26 mouse cellular contexts compared by ENCODE assay signal in genomic region chr7:109690961-109691360, GRCm38 (mm10). TPM values are rescaled to one million over a fixed set of nuclear protein-coding genes. Genes with fewer than 3 reads are reported as not detected.
A peak's percentile ranks its signal among the peaks of the same experiment; 100 is the strongest.
DNase-seq lines count a peak whose midpoint lies in the region; ATAC-seq and TF ChIP-seq lines count a peak whose summit lies in the region.
"Had no signal": no experiment of that assay in that cellular context is flagged by ENCODE, and none has a peak within 500 bp of the region (broad histone marks: within the 10 kb centered on the region; RNA-seq: fewer than 3 reads in every experiment).

No protein-coding gene starts in this region.

- intact Hi-C loops in heart, postnatal 10 days (cut with DNase I): no loop called here

- peak; percentile 32 to 37 for DNase-seq in heart, postnatal 10 days
- DNase-seq in heart, adult 8-10 months (ENCODE audit: low spot score): no peak
- peak; percentile 77 for DNase-seq in kidney, postnatal 10 days
- DNase-seq in kidney, postnatal 36 days: peak; percentile 58 to 60
- DNase-seq in lung, postnatal 14 days: peak; percentile 73
- DNase-seq in midbrain, postnatal 0 days (ENCODE audit: low spot score): no peak
- no peak for DNase-seq in right cerebral cortex, postnatal 10 days (ENCODE audit: low spot score in 2 of 2)
- DNase-seq: cerebellum, adult 18-20 months; cerebellum, postnatal 36 days; forebrain, postnatal 0 days; right cerebral cortex, postnatal 14 days had no signal

- H3K4me1 ChIP-seq in kidney, embryonic 14.5 days (ENCODE audit: control insufficient read depth, insufficient read depth, low read length): no peaks in the 10 kb centered on the region
- H3K4me1 ChIP-seq in midbrain, postnatal 0 days (ENCODE audit: insufficient read depth, low read length): no peaks in the 10 kb centered on the region
- H3K4me1 ChIP-seq: hindbrain, embryonic 12.5 days; midbrain, embryonic 15.5 days; neural tube, embryonic 15.5 days had no signal

- no peak overlapping the region for H3K4me2 ChIP-seq in kidney, embryonic 14.5 days (replicated peaks; ENCODE audit: low read depth, low read length)
- no peak overlapping the region for H3K4me2 ChIP-seq in midbrain, postnatal 0 days (ENCODE audit: low read depth, low read length, poor library complexity, severe bottlenecking)
- H3K4me2 ChIP-seq: hindbrain, embryonic 12.5 days; midbrain, embryonic 15.5 days; neural tube, embryonic 15.5 days had no signal

- no peaks in the 10 kb centered on the region for H3K9me3 ChIP-seq in kidney, embryonic 14.5 days (ENCODE audit: control insufficient read depth, low read length)
- no peaks in the 10 kb centered on the region for H3K9me3 ChIP-seq in midbrain, postnatal 0 days (ENCODE audit: low read length)
- H3K9me3 ChIP-seq: forebrain, embryonic 10.5 days; hindbrain, embryonic 12.5 days; midbrain, embryonic 15.5 days; neural tube, embryonic 15.5 days had no signal

- H3K4me3 ChIP-seq in kidney, embryonic 14.5 days (ENCODE audit: low read length): no peak overlapping the region
- H3K4me3 ChIP-seq in midbrain, postnatal 0 days (ENCODE audit: low read depth, low read length): no peak overlapping the region
- H3K4me3 ChIP-seq: forebrain, embryonic 10.5 days; hindbrain, embryonic 12.5 days; megakaryocyte, embryonic 14.5 days; midbrain, embryonic 15.5 days; neural tube, embryonic 15.5 days had no signal

- no peaks in the 10 kb centered on the region for H3K36me3 ChIP-seq in kidney, embryonic 14.5 days (ENCODE audit: control insufficient read depth, insufficient read depth, low read length)
- H3K36me3 ChIP-seq in midbrain, postnatal 0 days (ENCODE audit: insufficient read depth, low read length): no peaks in the 10 kb centered on the region
- H3K36me3 ChIP-seq: forebrain, embryonic 10.5 days; hindbrain, embryonic 12.5 days; midbrain, embryonic 15.5 days; neural tube, embryonic 15.5 days had no signal

- 77% methylated on average over 5 of the region's 5 CpGs for WGBS in kidney, embryonic 14.5 days
- 84% methylated on average over 5 of the region's 5 CpGs for WGBS in midbrain, postnatal 0 days

- H3K27ac ChIP-seq in kidney, embryonic 14.5 days (ENCODE audit: low read depth, low read length): no peak overlapping the region
- H3K27ac ChIP-seq in midbrain, postnatal 0 days (ENCODE audit: low read depth, low read length): no peak overlapping the region
- H3K27ac ChIP-seq: forebrain, embryonic 10.5 days; hindbrain, embryonic 12.5 days; midbrain, embryonic 15.5 days; neural tube, embryonic 15.5 days had no signal

- no peak overlapping the region for H3K9ac ChIP-seq in kidney, embryonic 14.5 days (ENCODE audit: low read depth, low read length)
- H3K9ac ChIP-seq in midbrain, postnatal 0 days (replicated peaks; ENCODE audit: low read length, poor library complexity, severe bottlenecking): no peak overlapping the region
- H3K9ac ChIP-seq: forebrain, postnatal 0 days; hindbrain, embryonic 12.5 days; midbrain, embryonic 15.5 days; neural tube, embryonic 15.5 days had no signal

- no peak for TF ChIP-seq CTCF in midbrain, postnatal 0 days (IDR thresholded peaks at IDR 0.05)

- no peak for ATAC-seq in kidney, embryonic 14.5 days (ENCODE audit: low FRiP score, low TSS enrichment)
- ATAC-seq in midbrain, postnatal 0 days (ENCODE audit: low FRiP score): no peak
- ATAC-seq: forebrain, postnatal 0 days; inflammation-experienced regulatory T-cells, adult 6 months; midbrain, embryonic 15.5 days had no signal

- no peaks in the 10 kb centered on the region for H3K27me3 ChIP-seq in kidney, embryonic 14.5 days (ENCODE audit: control insufficient read depth, insufficient read depth, low read length)
- no peaks in the 10 kb centered on the region for H3K27me3 ChIP-seq in midbrain, postnatal 0 days (ENCODE audit: insufficient read depth, low read length)
- H3K27me3 ChIP-seq: hindbrain, embryonic 12.5 days; midbrain, embryonic 15.5 days; neural tube, embryonic 15.5 days had no signal

RNA-seq across cellular contexts. Expression of gene St5, which starts 12.4 kb away (rescaled TPM):
- total RNA-seq in heart, postnatal 10 days (2021): 10 to 100 TPM; 52.6 to 58.4 TPM
- total RNA-seq in heart, adult 8-10 months (2022): 10 to 100 TPM; 21.3 to 28.7 (median 22.7) TPM
- polyA plus RNA-seq in kidney, embryonic 14.5 days (2014; fragmentation: Nextera tagmentation; extraction: Ambion mirVana): 25.7 and 35.8 TPM in 2 replicates
- total RNA-seq in midbrain, postnatal 0 days (2014; rRNA removed): 25.8 and 48.3 TPM in 2 replicates
- polyA plus RNA-seq in midbrain, postnatal 0 days (2015; fragmentation: Nextera tagmentation; extraction: Ambion mirVana): 14.4 and 16.0 TPM in 2 replicates

RNA-seq across cellular contexts. Expression of gene Akip1, which starts 12.5 kb away (rescaled TPM):
- total RNA-seq in heart, postnatal 10 days (2021): 10 to 100 TPM; 18.1 to 18.8 TPM
- total RNA-seq in heart, adult 8-10 months (2022): 10 to 100 TPM; 13.7 to 17.8 (median 16.3) TPM
- polyA plus RNA-seq in kidney, embryonic 14.5 days (2014; fragmentation: Nextera tagmentation; extraction: Ambion mirVana): 24.7 and 28.2 TPM in 2 replicates
- total RNA-seq in midbrain, postnatal 0 days (2014; rRNA removed): 7.3 and 8.2 TPM in 2 replicates
- polyA plus RNA-seq in midbrain, postnatal 0 days (2015; fragmentation: Nextera tagmentation; extraction: Ambion mirVana): 12.1 and 13.7 TPM in 2 replicates

RNA-seq across cellular contexts. Expression of gene BC051019, which starts 32.7 kb away (rescaled TPM):
- not detected for total RNA-seq in heart, postnatal 10 days (2021)
- not detected for total RNA-seq in heart, adult 8-10 months (2022)
- 0.27 TPM in 1 of 2 replicates, not detected in the other for polyA plus RNA-seq in kidney, embryonic 14.5 days (2014; fragmentation: Nextera tagmentation; extraction: Ambion mirVana)
- total RNA-seq in midbrain, postnatal 0 days (2014; rRNA removed): 1.5 TPM in 1 of 2 replicates, not detected in the other
- polyA plus RNA-seq in midbrain, postnatal 0 days (2015; fragmentation: Nextera tagmentation; extraction: Ambion mirVana): 0.45 and 0.58 TPM in 2 replicates
- total RNA-seq: adrenal gland, postnatal 36 days; gastrocnemius, adult 18-20 months; gastrocnemius, postnatal 4 days; left cerebral cortex, postnatal 25 days had no signal
- polyA plus RNA-seq: neural tube, embryonic 15.5 days had no signal

RNA-seq across cellular contexts. Expression of gene Ascl3, which starts 40.6 kb away (rescaled TPM):
- not detected for total RNA-seq in heart, postnatal 10 days (2021)
- total RNA-seq in heart, adult 8-10 months (2022): not detected
- polyA plus RNA-seq in kidney, embryonic 14.5 days (2014; fragmentation: Nextera tagmentation; extraction: Ambion mirVana): not detected in 2 replicates
- total RNA-seq in midbrain, postnatal 0 days (2014; rRNA removed): not detected in 2 replicates
- 0.23 TPM in 1 of 2 replicates, not detected in the other for polyA plus RNA-seq in midbrain, postnatal 0 days (2015; fragmentation: Nextera tagmentation; extraction: Ambion mirVana)
- total RNA-seq: adrenal gland, postnatal 36 days; forebrain, postnatal 0 days; gastrocnemius, adult 18-20 months; gastrocnemius, postnatal 4 days; layer of hippocampus, adult 8-10 months; left cerebral cortex, postnatal 25 days had no signal
- polyA plus RNA-seq: forebrain, embryonic 10.5 days; forebrain, postnatal 0 days; heart, embryonic 16.5 days; hindbrain, embryonic 12.5 days; limb, embryonic 14.5 days; liver, embryonic 16.5 days had no signal

Comparison
In these comparisons a context has a peak if more than half of its experiments do, and no peak if none do; other contexts are left out.
1. DNase-seq: peak in heart, postnatal 10 days (2 of 2), kidney, postnatal 10 days (single experiment), kidney, postnatal 36 days (2 of 2) and lung, postnatal 14 days (single experiment); none in heart, adult 8-10 months (single experiment), midbrain, postnatal 0 days (single experiment) and right cerebral cortex, postnatal 10 days (0 of 2).